Mouse (Mus musculus) liver, embryonic 13.5 days (tissue): ENCODE measurements around the gene Grm7. TPM values are rescaled to one million over a fixed set of nuclear protein-coding genes. Genes with fewer than 3 reads are reported as not detected.

Experiments used
- ATAC-seq: fragments of 200-750 bp; cut with Nextera tagmentation; 2 replicates; pipeline ENCODE4 v1.8.0; 2017; ENCODE audit warnings: low read depth, mild to moderate bottlenecking, moderate number of reproducible peaks, moderate library complexity
- DNase-seq: peaks from one replicate; pipeline ENCODE4 v3.0.0; 2022
- H3K27ac ChIP-seq: fragments of 300-500 bp; sonication (generic); 2 replicates; pipeline ENCODE4 v1.5.1; 2015; ENCODE audit warnings: moderate library complexity, mild to moderate bottlenecking, inconsistent platforms
- H3K27me3 ChIP-seq: fragments of 300-500 bp; sonication (generic); 2 replicates; pipeline ENCODE4 v1.6.1; 2015; ENCODE audit warnings: mild to moderate bottlenecking, inconsistent platforms
- H3K36me3 ChIP-seq: fragments of 300-500 bp; sonication (generic); 2 replicates; pipeline ENCODE4 v1.6.1; 2015; ENCODE audit warnings: mild to moderate bottlenecking, inconsistent platforms
- H3K4me1 ChIP-seq: fragments of 300-500 bp; sonication (generic); replicated peaks from 2 replicates; pipeline ENCODE4 v1.6.1; 2015; ENCODE audit warnings: inconsistent platforms
- H3K4me2 ChIP-seq: fragments of 300-500 bp; sonication (generic); 2 replicates; pipeline ENCODE4 v1.6.1; 2015; ENCODE audit warnings: inconsistent platforms, mild to moderate bottlenecking, moderate library complexity
- H3K4me3 ChIP-seq: fragments of 300-500 bp; sonication (generic); replicated peaks from 2 replicates; pipeline ENCODE4 v1.5.1; 2015; ENCODE audit warnings: mild to moderate bottlenecking, inconsistent platforms
- H3K9ac ChIP-seq: fragments of 300-500 bp; sonication (generic); 2 replicates; pipeline ENCODE4 v1.6.1; 2015; ENCODE audit warnings: mild to moderate bottlenecking, inconsistent platforms
- H3K9me3 ChIP-seq: fragments of 300-500 bp; sonication (generic); replicated peaks from 2 replicates; pipeline ENCODE4 v1.6.1; 2016; ENCODE audit warnings: inconsistent platforms
- WGBS: fragments of 180-500 bp; shearing (Covaris S2); methylation state at CpG from one replicate; pipeline ENCODE4 v1.1.7; 2015; ENCODE audit not compliant: insufficient replicate concordance; 5-methylcytosine and 5-hydroxymethylcytosine counted together
- polyA plus RNA-seq: library from polyadenylated mRNA; unstranded; fragments of >200 nt; fragmentation: Nextera tagmentation; extraction: Ambion mirVana; gene quantifications from 2 replicates; pipeline ENCODE4 v1.2.1, GENCODE M21; 2015

The Grm7 gene
- polyA plus RNA-seq, 1 experiment from 2014 or later = 0.08 TPM

- WGBS = 77% methylated on average over 2 of the region's 2 CpGs
- DNase-seq (no peak), ATAC-seq (no peak)
- H3K27ac ChIP-seq = no peak overlapping the region
- no peaks in the 10 kb centered on the region for H3K4me1 ChIP-seq
- no peak overlapping the region for H3K4me3 ChIP-seq
- no peaks in the 10 kb centered on the region for H3K27me3 ChIP-seq
- no peaks in the 10 kb centered on the region for H3K9me3 ChIP-seq
- H3K4me2 ChIP-seq = no peak overlapping the region
- no peak overlapping the region for H3K9ac ChIP-seq
- no peaks in the 10 kb centered on the region for H3K36me3 ChIP-seq
Measured at GRCm38 (mm10) chr6:111369013-111369412, 723.6 kb downstream of the Grm7 start.

- no peak for DNase-seq
- no peaks in the 10 kb centered on the region for H3K9me3 ChIP-seq
- no peaks in the 10 kb centered on the region for H3K36me3 ChIP-seq
- no peak overlapping the region for H3K9ac ChIP-seq
- WGBS = 13% methylated on average over 4 of the region's 4 CpGs
- H3K4me1 ChIP-seq = no peaks in the 10 kb centered on the region
- no peak overlapping the region for H3K27ac ChIP-seq
- no peak overlapping the region for H3K4me3 ChIP-seq
- no peak overlapping the region for H3K4me2 ChIP-seq
- no peak for ATAC-seq
- no peaks in the 10 kb centered on the region for H3K27me3 ChIP-seq
Measured at GRCm38 (mm10) chr6:111371581-111372349, 726.4 kb downstream of the Grm7 start.

- ATAC-seq (no peak), DNase-seq (no peak)
- Histone ChIP-seq H3K27me3 (no peaks in the 10 kb centered on the region), H3K4me1 (no peaks in the 10 kb centered on the region), H3K9me3 (no peaks in the 10 kb centered on the region), H3K4me3 (no peak overlapping the region), H3K9ac (no peak overlapping the region), H3K4me2 (no peak overlapping the region), H3K36me3 (no peaks in the 10 kb centered on the region), H3K27ac (no peak overlapping the region)
- WGBS = 45% methylated on average over 11 of the region's 11 CpGs
Measured at GRCm38 (mm10) chr6:111372626-111373380, 727.4 kb downstream of the Grm7 start.

- Histone ChIP-seq H3K36me3 (no peaks in the 10 kb centered on the region), H3K4me2 (no peak overlapping the region), H3K9ac (no peak overlapping the region), H3K9me3 (no peaks in the 10 kb centered on the region), H3K4me3 (no peak overlapping the region), H3K4me1 (no peaks in the 10 kb centered on the region), H3K27me3 (no peaks in the 10 kb centered on the region), H3K27ac (no peak overlapping the region)
- ATAC-seq (no peak), DNase-seq (no peak)
- WGBS = 41% methylated on average over 2 of the region's 2 CpGs
Measured at GRCm38 (mm10) chr6:111380710-111381109, 735.3 kb downstream of the Grm7 start.

- Histone ChIP-seq H3K9ac (no peak overlapping the region), H3K27ac (no peak overlapping the region), H3K27me3 (no peaks in the 10 kb centered on the region), H3K4me3 (no peak overlapping the region), H3K9me3 (no peaks in the 10 kb centered on the region), H3K4me2 (no peak overlapping the region), H3K4me1 (no peaks in the 10 kb centered on the region), H3K36me3 (no peaks in the 10 kb centered on the region)
- ATAC-seq = no peak
- 64% methylated on average over 8 of the region's 8 CpGs for WGBS
- DNase-seq = no peak
Measured at GRCm38 (mm10) chr6:111408750-111409149, 763.4 kb downstream of the Grm7 start.

- H3K4me1 ChIP-seq = no peaks in the 10 kb centered on the region
- no peaks in the 10 kb centered on the region for H3K36me3 ChIP-seq
- DNase-seq = no peak
- no peak overlapping the region for H3K4me3 ChIP-seq
- H3K9me3 ChIP-seq = no peaks in the 10 kb centered on the region
- H3K27me3 ChIP-seq = no peaks in the 10 kb centered on the region
- H3K9ac ChIP-seq = no peak overlapping the region
- H3K27ac ChIP-seq = no peak overlapping the region
- no peak overlapping the region for H3K4me2 ChIP-seq
- 46% methylated on average over 1 of the region's 1 CpGs for WGBS
- no peak for ATAC-seq
Measured at GRCm38 (mm10) chr6:111424737-111425136, 779.4 kb downstream of the Grm7 start.

- no peak for DNase-seq
- Histone ChIP-seq H3K27ac (no peak overlapping the region), H3K36me3 (no peaks in the 10 kb centered on the region), H3K4me3 (no peak overlapping the region), H3K4me1 (no peaks in the 10 kb centered on the region), H3K4me2 (no peak overlapping the region), H3K9me3 (peaks cover 4% of the 10 kb centered on the region; the same call in 1 of the 2 replicates), H3K27me3 (no peaks in the 10 kb centered on the region), H3K9ac (no peak overlapping the region)
- ATAC-seq = no peak
- 47% methylated on average over 2 of the region's 2 CpGs for WGBS
Measured at GRCm38 (mm10) chr6:111446228-111446627, 800.8 kb downstream of the Grm7 start.

- no peaks in the 10 kb centered on the region for H3K4me1 ChIP-seq
- no peaks in the 10 kb centered on the region for H3K27me3 ChIP-seq
- H3K9ac ChIP-seq = no peak overlapping the region
- no peak for ATAC-seq
- peaks cover 4% of the 10 kb centered on the region; the same call in 1 of the 2 replicates for H3K9me3 ChIP-seq
- H3K4me2 ChIP-seq = no peak overlapping the region
- no peak overlapping the region for H3K27ac ChIP-seq
- H3K36me3 ChIP-seq = no peaks in the 10 kb centered on the region
- no peak overlapping the region for H3K4me3 ChIP-seq
- DNase-seq = no peak
Measured at GRCm38 (mm10) chr6:111447851-111448250, 802.5 kb downstream of the Grm7 start.

GRCm38 (mm10) chr6:111449054-111449783 lies 803.8 kb downstream of the Grm7 start:
- H3K4me3 ChIP-seq = no peak overlapping the region
- H3K27ac ChIP-seq = no peak overlapping the region
- H3K4me1 ChIP-seq = no peaks in the 10 kb centered on the region
- H3K9me3 ChIP-seq = peaks cover 4% of the 10 kb centered on the region; the same call in 1 of the 2 replicates
- DNase-seq = no peak
- no peak for ATAC-seq
- H3K36me3 ChIP-seq = no peaks in the 10 kb centered on the region
- 35% methylated on average over 3 of the region's 3 CpGs for WGBS
- no peak overlapping the region for H3K4me2 ChIP-seq
- H3K27me3 ChIP-seq = no peaks in the 10 kb centered on the region
- H3K9ac ChIP-seq = no peak overlapping the region

- DNase-seq (no peak), ATAC-seq (no peak)
- H3K9me3 ChIP-seq = no peaks in the 10 kb centered on the region
- H3K4me2 ChIP-seq = no peak overlapping the region
- no peak overlapping the region for H3K27ac ChIP-seq
- WGBS = 41% methylated on average over 1 of the region's 1 CpGs
- H3K36me3 ChIP-seq = no peaks in the 10 kb centered on the region
- no peaks in the 10 kb centered on the region for H3K27me3 ChIP-seq
- no peak overlapping the region for H3K9ac ChIP-seq
- no peak overlapping the region for H3K4me3 ChIP-seq
- no peaks in the 10 kb centered on the region for H3K4me1 ChIP-seq
Measured at GRCm38 (mm10) chr6:111481866-111482265, 836.5 kb downstream of the Grm7 start.

- no peaks in the 10 kb centered on the region for H3K9me3 ChIP-seq
- H3K4me1 ChIP-seq = no peaks in the 10 kb centered on the region
- H3K4me3 ChIP-seq = no peak overlapping the region
- no peak overlapping the region for H3K4me2 ChIP-seq
- ATAC-seq (no peak), DNase-seq (no peak)
- H3K36me3 ChIP-seq = no peaks in the 10 kb centered on the region
- no peaks in the 10 kb centered on the region for H3K27me3 ChIP-seq
- H3K9ac ChIP-seq = no peak overlapping the region
- no peak overlapping the region for H3K27ac ChIP-seq
Measured at GRCm38 (mm10) chr6:111486081-111486480, 840.7 kb downstream of the Grm7 start.
